Mouse (Mus musculus) midbrain, postnatal 0 days (tissue): ENCODE results near the gene Dlx1. TPM values are rescaled to one million over a fixed set of nuclear protein-coding genes. Genes with fewer than 3 reads are reported as not detected.

ENCODE experiments used
- ATAC-seq: fragments of 200-750 bp; cut with Nextera tagmentation; 2 replicates; pipeline ENCODE4 v1.8.0; 2017; ENCODE audit warnings: moderate number of reproducible peaks, mild to moderate bottlenecking, moderate TSS enrichment, moderate library complexity; ENCODE audit not compliant: low FRiP score
- DNase-seq: peaks from one replicate; pipeline ENCODE4 v3.0.0-alpha.2; 2015; ENCODE audit warnings: low spot score
- H3K27ac ChIP-seq: fragments of 300-500 bp; sonication (generic); 2 replicates; pipeline ENCODE4 v1.5.1; 2014; ENCODE audit warnings: low read depth, mild to moderate bottlenecking, low read length, mixed read lengths
- H3K27me3 ChIP-seq: fragments of 300-500 bp; sonication (generic); 2 replicates; pipeline ENCODE4 v1.6.1; 2014; ENCODE audit warnings: low read length, control low read depth, mixed read lengths; ENCODE audit not compliant: insufficient read depth
- H3K36me3 ChIP-seq: fragments of 300-500 bp; sonication (generic); 2 replicates; pipeline ENCODE4 v1.6.1; 2014; ENCODE audit warnings: low read length, control low read depth, mixed read lengths; ENCODE audit not compliant: insufficient read depth
- H3K4me1 ChIP-seq: fragments of 300-500 bp; sonication (generic); 2 replicates; pipeline ENCODE4 v1.6.1; 2014; ENCODE audit warnings: mild to moderate bottlenecking, control low read depth, antibody characterized with exemption, low read length, mixed read lengths; ENCODE audit not compliant: insufficient read depth
- H3K4me2 ChIP-seq: fragments of 300-500 bp; sonication (generic); 2 replicates; pipeline ENCODE4 v1.6.1; 2014; ENCODE audit warnings: low read depth, mild to moderate bottlenecking, low read length, mixed read lengths; ENCODE audit not compliant: poor library complexity, severe bottlenecking
- H3K4me3 ChIP-seq: fragments of 300-500 bp; sonication (generic); 2 replicates; pipeline ENCODE4 v1.5.1; 2014; ENCODE audit warnings: low read depth, mild to moderate bottlenecking, low read length, moderate library complexity
- H3K9ac ChIP-seq: fragments of 300-500 bp; sonication (generic); replicated peaks from 2 replicates; pipeline ENCODE4 v1.6.1; 2014; ENCODE audit warnings: mild to moderate bottlenecking, low read length, moderate library complexity, mixed read lengths; ENCODE audit not compliant: poor library complexity, severe bottlenecking
- H3K9me3 ChIP-seq: fragments of 300-500 bp; sonication (generic); 2 replicates; pipeline ENCODE4 v1.6.1; 2016; ENCODE audit warnings: low read length, control low read depth
- CTCF ChIP-seq: IDR thresholded peaks from 2 replicates; pipeline ENCODE4 v1.5.1; 2016; ENCODE audit warnings: antibody characterized with exemption, mild to moderate bottlenecking
- WGBS: fragments of 180-500 bp; shearing (Covaris S2); extraction: QIAGEN DNeasy Blood & Tissue Kit; methylation state at CpG from one replicate; pipeline ENCODE4 v1.1.7; 2014; 5-methylcytosine and 5-hydroxymethylcytosine counted together
- polyA plus RNA-seq: library from polyadenylated mRNA; unstranded; fragments of >200 nt; fragmentation: Nextera tagmentation; extraction: Ambion mirVana; gene quantifications from 2 replicates; pipeline ENCODE4 v1.2.1, GENCODE M21; 2015
- total RNA-seq: library from RNA; depleted of rRNA; stranded (reverse); fragments of >200 nt; gene quantifications from 2 replicates; pipeline ENCODE4 v1.2.3, GENCODE M21; 2014

Dlx1 gene
- total and polyA plus RNA-seq, 2 experiments from 2014 or later, result 2.8 to 25.5 TPM

GRCm38 (mm10) chr2:71547829-71548228 is 19.9 kb downstream of the Dlx1 start:
- TF ChIP-seq CTCF, result peak; percentile 80
- Histone ChIP-seq H3K36me3 (no peaks in the 10 kb centered on the region), H3K27ac (no peak overlapping the region), H3K4me1 (peaks cover 7% of the 10 kb centered on the region; the same call in 1 of the 2 replicates), H3K27me3 (peaks cover 81% of the 10 kb centered on the region), H3K4me3 (no peak overlapping the region), H3K9ac (no peak overlapping the region), H3K9me3 (no peaks in the 10 kb centered on the region), H3K4me2 (no peak overlapping the region)
- ATAC-seq (no peak), DNase-seq (peak; percentile 82)
- 3% methylated on average over 8 of the region's 8 CpGs for WGBS

- WGBS, result 25% methylated on average over 3 of the region's 3 CpGs
- H3K9ac ChIP-seq, result no peak overlapping the region
- H3K4me3 ChIP-seq, result no peak overlapping the region
- no peak overlapping the region for H3K27ac ChIP-seq
- H3K27me3 ChIP-seq, result peaks cover 64% of the 10 kb centered on the region
- H3K36me3 ChIP-seq, result no peaks in the 10 kb centered on the region
- peaks cover 7% of the 10 kb centered on the region; the same call in 1 of the 2 replicates for H3K4me1 ChIP-seq
- no peak for DNase-seq
- TF ChIP-seq CTCF, result no peak
- H3K4me2 ChIP-seq, result no peak overlapping the region
- ATAC-seq, result no peak
- H3K9me3 ChIP-seq, result no peaks in the 10 kb centered on the region
These were observed 22.4 kb downstream of the Dlx1 start for GRCm38 (mm10) chr2:71550330-71550729.

GRCm38 (mm10) chr2:71551704-71552103 is 23.8 kb downstream of the Dlx1 start:
- Histone ChIP-seq H3K4me3 (no peak overlapping the region), H3K27me3 (peaks cover 52% of the 10 kb centered on the region), H3K4me1 (no peaks in the 10 kb centered on the region), H3K9me3 (no peaks in the 10 kb centered on the region), H3K27ac (no peak overlapping the region), H3K9ac (no peak overlapping the region), H3K36me3 (no peaks in the 10 kb centered on the region), H3K4me2 (no peak overlapping the region)
- no peak for ATAC-seq
- DNase-seq, result no peak
- 1% methylated on average over 18 of the region's 18 CpGs for WGBS
- TF ChIP-seq CTCF, result no peak

- DNase-seq (no peak), ATAC-seq (no peak)
- 71% methylated on average over 5 of the region's 5 CpGs for WGBS
- H3K4me2 ChIP-seq, result no peak overlapping the region
- H3K9ac ChIP-seq, result no peak overlapping the region
- no peaks in the 10 kb centered on the region for H3K9me3 ChIP-seq
- H3K27me3 ChIP-seq, result peaks cover 18% of the 10 kb centered on the region
- no peaks in the 10 kb centered on the region for H3K36me3 ChIP-seq
- no peaks in the 10 kb centered on the region for H3K4me1 ChIP-seq
- no peak overlapping the region for H3K4me3 ChIP-seq
- TF ChIP-seq CTCF, result no peak
- no peak overlapping the region for H3K27ac ChIP-seq
These were observed 28.2 kb downstream of the Dlx1 start for GRCm38 (mm10) chr2:71556071-71556470.

GRCm38 (mm10) chr2:71566466-71566865 is 38.6 kb downstream of the Dlx1 start:
- Histone ChIP-seq H3K27me3 (no peaks in the 10 kb centered on the region), H3K4me3 (no peak overlapping the region), H3K27ac (no peak overlapping the region), H3K4me2 (no peak overlapping the region), H3K9ac (no peak overlapping the region), H3K9me3 (no peaks in the 10 kb centered on the region), H3K36me3 (no peaks in the 10 kb centered on the region), H3K4me1 (no peaks in the 10 kb centered on the region)
- 82% methylated on average over 9 of the region's 9 CpGs for WGBS
- DNase-seq (no peak), ATAC-seq (no peak)
- TF ChIP-seq CTCF, result no peak

- DNase-seq, result no peak
- Histone ChIP-seq H3K27me3 (no peaks in the 10 kb centered on the region), H3K9me3 (no peaks in the 10 kb centered on the region), H3K4me3 (no peak overlapping the region), H3K4me2 (no peak overlapping the region), H3K27ac (no peak overlapping the region), H3K36me3 (no peaks in the 10 kb centered on the region), H3K4me1 (no peaks in the 10 kb centered on the region), H3K9ac (no peak overlapping the region)
- 63% methylated on average over 4 of the region's 4 CpGs for WGBS
- ATAC-seq, result no peak
- TF ChIP-seq CTCF, result no peak
These were observed 45.8 kb downstream of the Dlx1 start for GRCm38 (mm10) chr2:71573736-71574135.
